Mouse (Mus musculus): ENCODE measurements at regions not wholly inside any gene's neighbourhood (a gene's known extent, or its start where the extent isn't known, plus 50 kb on each side); places are given as distances from the start of the nearest gene placed in this dataset.

- TF ChIP-seq CTCF (IDR thresholded peaks at IDR 0.05; ENCODE audit: insufficient read depth, low read length) (peak; percentile 41), POLR2A (IDR thresholded peaks at IDR 0.05; ENCODE audit: borderline replicate concordance, extremely low read depth, low read depth, low read length) (no peak)
These were observed 162.6 kb upstream of the Nckap5 start for GRCm38 (mm10) chr1:126993061-126993640.
